Mouse (Mus musculus) hindbrain, embryonic 11.5 days (tissue): ENCODE measurements at regions not wholly inside any gene's neighbourhood (a gene's known extent, or its start where the extent isn't known, plus 50 kb on each side); places are given as distances from the start of the nearest gene placed in this dataset.

Experiments used
- ATAC-seq: fragments of 200-750 bp; cut with Nextera tagmentation; 2 replicates; pipeline ENCODE4 v1.8.0; 2017; ENCODE audit warnings: mild to moderate bottlenecking, moderate TSS enrichment, moderate library complexity; ENCODE audit not compliant: low FRiP score
- DNase-seq: peaks from one replicate; pipeline ENCODE4 v3.0.0-alpha.2; 2015; ENCODE audit warnings: low spot score
- H3K27ac ChIP-seq: fragments of 300-500 bp; sonication (generic); 2 replicates; pipeline ENCODE4 v1.5.1; 2014; ENCODE audit warnings: mild to moderate bottlenecking, low read depth, low read length
- H3K27me3 ChIP-seq: fragments of 300-500 bp; sonication (generic); 2 replicates; pipeline ENCODE4 v1.6.1; 2014; ENCODE audit warnings: mild to moderate bottlenecking, low read length, moderate library complexity, mixed read lengths; ENCODE audit not compliant: control insufficient read depth, insufficient read depth
- H3K36me3 ChIP-seq: fragments of 300-500 bp; sonication (generic); 2 replicates; pipeline ENCODE4 v1.6.1; 2014; ENCODE audit warnings: mild to moderate bottlenecking, low read length, moderate library complexity, mixed read lengths; ENCODE audit not compliant: control insufficient read depth, insufficient read depth
- H3K4me1 ChIP-seq: fragments of 300-500 bp; sonication (generic); replicated peaks from 2 replicates; pipeline ENCODE4 v1.6.1; 2014; ENCODE audit warnings: low read length, mixed read lengths; ENCODE audit not compliant: control insufficient read depth, insufficient read depth
- H3K4me2 ChIP-seq: fragments of 300-500 bp; sonication (generic); replicated peaks from 2 replicates; pipeline ENCODE4 v1.6.1; 2014; ENCODE audit warnings: mild to moderate bottlenecking, low read depth, low read length
- H3K4me3 ChIP-seq: fragments of 300-500 bp; sonication (generic); 2 replicates; pipeline ENCODE4 v1.5.1; 2014; ENCODE audit warnings: low read depth, low read length
- H3K9ac ChIP-seq: fragments of 300-500 bp; sonication (generic); 2 replicates; pipeline ENCODE4 v1.6.1; 2014; ENCODE audit warnings: low read depth, low read length
- H3K9me3 ChIP-seq: fragments of 300-500 bp; sonication (generic); 2 replicates; pipeline ENCODE4 v1.6.1; 2016; ENCODE audit warnings: low read length; ENCODE audit not compliant: control insufficient read depth
- WGBS: fragments of 180-500 bp; shearing (Covaris S2); extraction: QIAGEN DNeasy Blood & Tissue Kit; methylation state at CpG from one replicate; pipeline ENCODE4 v1.1.7; 2014; 5-methylcytosine and 5-hydroxymethylcytosine counted together

DNA sequence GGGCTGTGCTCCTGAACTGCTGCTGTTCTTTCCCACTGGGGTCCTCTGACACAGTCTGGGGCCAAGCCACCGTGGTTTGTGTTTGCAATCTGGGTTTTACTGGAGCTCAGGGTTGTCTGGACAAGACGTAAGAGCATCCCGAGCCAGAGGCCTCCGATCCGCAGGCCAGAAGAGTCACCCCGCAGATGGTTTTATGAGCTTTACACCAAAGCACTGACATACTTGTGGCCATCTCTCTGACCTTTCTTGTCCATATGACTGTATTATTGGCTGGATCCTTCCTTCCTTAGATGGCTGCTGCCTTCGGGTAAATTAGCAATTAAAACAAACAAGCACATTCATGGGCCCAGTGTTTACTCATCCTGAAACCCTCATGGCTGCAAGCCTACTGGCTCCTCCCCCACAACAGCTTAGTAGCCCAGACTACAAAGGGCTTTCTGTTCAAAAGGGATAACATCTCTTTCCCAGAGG lies 578.4 kb downstream of the Gm826 start:
- no peak overlapping the region for H3K27ac ChIP-seq
- WGBS: 56% methylated on average over 7 of the region's 7 CpGs
- ATAC-seq: 0 out of 2 replicates have a peak, but pooled peaks have one; percentile 40

DNA sequence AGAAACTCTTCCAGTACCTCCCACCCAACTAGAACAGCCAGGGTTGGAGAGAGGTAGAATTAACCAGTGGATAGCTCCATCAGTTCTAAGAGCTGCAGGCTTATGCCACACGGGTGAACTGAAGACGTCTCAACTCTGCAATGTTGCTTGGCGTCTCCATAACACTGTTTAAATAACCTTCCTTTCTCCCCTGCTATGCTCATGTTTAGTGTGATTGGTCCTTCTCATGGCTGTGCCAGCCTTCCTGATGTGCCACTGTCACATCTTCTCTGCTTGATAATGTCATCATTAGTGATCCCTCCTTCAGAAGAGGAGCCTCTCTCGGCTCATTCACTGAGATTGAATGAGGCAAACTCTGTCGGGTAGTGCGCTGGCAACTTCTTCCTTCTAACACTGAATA lies 573.2 kb downstream of the Gm826 start:
- no peak overlapping the region for H3K4me3 ChIP-seq
- H3K9ac ChIP-seq: no peak overlapping the region
- no peaks in the 10 kb centered on the region for H3K4me1 ChIP-seq
- H3K27me3 ChIP-seq: no peaks in the 10 kb centered on the region
- H3K27ac ChIP-seq: no peak overlapping the region
- ATAC-seq (no peak), DNase-seq (no peak)
- 89% methylated on average over 6 of the region's 6 CpGs for WGBS
- H3K4me2 ChIP-seq: no peak overlapping the region
- H3K9me3 ChIP-seq: no peaks in the 10 kb centered on the region
- no peaks in the 10 kb centered on the region for H3K36me3 ChIP-seq

More for the DNA sequence above, 578.4 kb downstream of the Gm826 start:
- Histone ChIP-seq H3K4me2 (no peak overlapping the region), H3K36me3 (no peaks in the 10 kb centered on the region), H3K27me3 (no peaks in the 10 kb centered on the region), H3K4me3 (no peak overlapping the region), H3K9ac (no peak overlapping the region), H3K4me1 (no peaks in the 10 kb centered on the region), H3K9me3 (no peaks in the 10 kb centered on the region)
- peak; percentile 18 for DNase-seq

DNA sequence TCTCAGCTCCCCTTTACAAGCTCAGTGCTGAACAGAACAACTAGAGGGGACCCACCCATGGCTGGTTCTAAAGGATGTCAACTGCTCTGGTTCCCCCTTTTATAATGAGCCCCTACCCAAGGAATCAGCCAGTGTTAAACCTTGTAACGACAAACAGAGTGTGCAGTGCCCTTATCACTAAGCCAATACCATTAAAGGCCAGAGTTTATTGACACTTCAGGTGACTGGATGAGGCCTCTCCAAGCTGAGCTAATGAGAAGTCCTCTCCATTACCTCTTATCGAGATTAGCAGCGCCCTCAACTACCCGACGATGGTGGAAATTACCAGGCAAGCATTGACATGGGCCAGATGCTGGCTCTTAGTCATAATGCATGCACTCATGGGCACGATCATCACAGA lies 570.8 kb downstream of the Gm826 start:
- no peak for DNase-seq
- Histone ChIP-seq H3K9ac (no peak overlapping the region), H3K27me3 (no peaks in the 10 kb centered on the region), H3K9me3 (no peaks in the 10 kb centered on the region), H3K4me2 (no peak overlapping the region), H3K4me3 (no peak overlapping the region), H3K36me3 (no peaks in the 10 kb centered on the region), H3K4me1 (no peaks in the 10 kb centered on the region), H3K27ac (no peak overlapping the region)
- no peak for ATAC-seq
- 88% methylated on average over 6 of the region's 6 CpGs for WGBS
